Comparison of ENCODE assay signal across 21 mouse cellular contexts in genomic region chr15:89277366-89277765, GRCm38 (mm10). TPM values are rescaled to one million over a fixed set of nuclear protein-coding genes. Genes with fewer than 3 reads are reported as not detected.
"Had no signal": no experiment of that assay in that cellular context is flagged by ENCODE, and none has a peak within 500 bp of the region (broad histone marks: within the 10 kb centered on the region; RNA-seq: fewer than 3 reads in every experiment).

No protein-coding gene starts in this region.

- DNase-seq: lung, embryonic 14.5 days; lung, postnatal 10 days; lung, postnatal 36 days; right cerebral cortex, postnatal 14 days; thymus, adult 2 months; thymus, postnatal 25 days; thymus, postnatal 4 days had no signal

RNA-seq across cellular contexts. Expression of gene Adm2, which starts 45.2 kb away (rescaled TPM):
- total RNA-seq: megakaryocyte progenitor cell, adult 5-6 weeks; midbrain, postnatal 0 days; monocyte, adult 5-6 weeks; neutrophil, adult 5-6 weeks had no signal
- polyA plus RNA-seq: macrophage; midbrain, embryonic 11.5 days; midbrain, embryonic 13.5 days; midbrain, embryonic 15.5 days; midbrain, postnatal 0 days; neural tube, embryonic 12.5 days; neural tube, embryonic 14.5 days; testis, adult 2 months; urinary bladder, adult 2 months had no signal

RNA-seq across cellular contexts. Expression of gene Miox, which starts 56.8 kb away (rescaled TPM):
- total RNA-seq: megakaryocyte progenitor cell, adult 5-6 weeks; midbrain, postnatal 0 days; monocyte, adult 5-6 weeks; neutrophil, adult 5-6 weeks had no signal
- polyA plus RNA-seq: lung, embryonic 14.5 days; lung, embryonic 16.5 days; macrophage; midbrain, embryonic 11.5 days; midbrain, embryonic 13.5 days; midbrain, embryonic 15.5 days; midbrain, postnatal 0 days; neural tube, embryonic 12.5 days; neural tube, embryonic 14.5 days; stomach, postnatal 0 days; urinary bladder, adult 2 months had no signal
